Mouse (Mus musculus): ENCODE data around the gene Galnt14. TPM values are rescaled to one million over a fixed set of nuclear protein-coding genes. Genes with fewer than 3 reads are reported as not detected.

Galnt14 gene
- total and polyA plus RNA-seq, 3 experiments: 0.08 TPM; not detected in 2

GRCm38 (mm10) chr17:73518359-73518758 is 191.9 kb downstream of the Galnt14 start:
- H3K4me1 ChIP-seq (ENCODE audit: control insufficient read depth, insufficient read depth, low read length): no peaks in the 10 kb centered on the region; the same call in 1 of the 2 replicates
- H3K4me3 ChIP-seq: no peak overlapping the region
- WGBS: 72% methylated on average over 1 of the region's 1 CpGs
- H3K27ac ChIP-seq: no peak overlapping the region
- intact Hi-C loops (cut with DNase I): no loop called here
- H3K36me3 ChIP-seq (ENCODE audit: control insufficient read depth, insufficient read depth, low read length): no peaks in the 10 kb centered on the region
- no peak for DNase-seq
- TF ChIP-seq POLR2A (IDR thresholded peaks at IDR 0.05; ENCODE audit: insufficient read depth, low read depth, low read length) (no peak), CTCF (IDR thresholded peaks at IDR 0.05) (no peak), EP300 (IDR thresholded peaks at IDR 0.05; ENCODE audit: insufficient read depth, low read depth, low read length) (no peak)
- no peaks in the 10 kb centered on the region for H3K79me2 ChIP-seq (replicated peaks; ENCODE audit: control insufficient read depth, insufficient read depth, low read length)
- H3K27me3 ChIP-seq (ENCODE audit: control insufficient read depth, insufficient read depth, low read length): no peaks in the 10 kb centered on the region
- no peak overlapping the region for H3K9ac ChIP-seq (ENCODE audit: low read depth, low read length)

- no peaks in the 10 kb centered on the region; the same call in 1 of the 2 replicates for H3K4me1 ChIP-seq (ENCODE audit: control insufficient read depth, insufficient read depth, low read length)
- no peaks in the 10 kb centered on the region for H3K36me3 ChIP-seq (ENCODE audit: control insufficient read depth, insufficient read depth, low read length)
- H3K79me2 ChIP-seq (replicated peaks; ENCODE audit: control insufficient read depth, insufficient read depth, low read length): no peaks in the 10 kb centered on the region
- intact Hi-C loops (cut with DNase I): no loop called here
- no peak overlapping the region for H3K9ac ChIP-seq (ENCODE audit: low read depth, low read length)
- WGBS: 79% methylated on average over 3 of the region's 3 CpGs
- no peak overlapping the region for H3K27ac ChIP-seq
- no peak overlapping the region for H3K4me3 ChIP-seq
- H3K27me3 ChIP-seq (ENCODE audit: control insufficient read depth, insufficient read depth, low read length): no peaks in the 10 kb centered on the region
- TF ChIP-seq EP300 (IDR thresholded peaks at IDR 0.05; ENCODE audit: insufficient read depth, low read depth, low read length): no peak
- TF ChIP-seq CTCF (IDR thresholded peaks at IDR 0.05): no peak
- TF ChIP-seq POLR2A (IDR thresholded peaks at IDR 0.05; ENCODE audit: insufficient read depth, low read depth, low read length): no peak
- no peak for DNase-seq
These were observed 194.7 kb downstream of the Galnt14 start for GRCm38 (mm10) chr17:73515506-73515905.

DNA sequence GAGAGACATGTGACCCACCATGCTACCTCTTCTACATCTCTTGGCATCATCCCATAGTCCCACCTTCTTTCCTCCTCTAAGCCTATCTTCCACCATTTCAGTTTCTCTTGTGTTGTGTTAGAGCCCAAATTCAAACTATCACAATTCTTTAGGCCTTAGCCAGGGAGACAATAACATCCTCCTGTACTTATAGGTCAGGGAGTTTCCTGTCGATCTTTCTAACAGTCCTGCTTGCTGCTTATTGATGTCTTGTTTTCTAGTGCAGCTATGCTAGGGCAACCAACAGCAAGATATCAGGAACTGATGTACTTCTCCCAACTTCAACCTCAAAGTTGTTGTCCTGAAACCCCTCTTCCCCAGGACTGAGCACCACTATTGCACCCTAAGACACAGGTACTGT is 195.4 kb downstream of the Galnt14 start:
- intact Hi-C loops (cut with DNase I): no loop called here
- 71% methylated on average over 1 of the region's 1 CpGs for WGBS

GRCm38 (mm10) chr17:73514258-73514657 is 196.0 kb downstream of the Galnt14 start:
- Histone ChIP-seq H3K4me3 (no peak overlapping the region), H3K36me3 (ENCODE audit: control insufficient read depth, insufficient read depth, low read length) (no peaks in the 10 kb centered on the region), H3K27ac (no peak overlapping the region), H3K79me2 (replicated peaks; ENCODE audit: control insufficient read depth, insufficient read depth, low read length) (no peaks in the 10 kb centered on the region), H3K27me3 (ENCODE audit: control insufficient read depth, insufficient read depth, low read length) (no peaks in the 10 kb centered on the region), H3K9ac (ENCODE audit: low read depth, low read length) (no peak overlapping the region), H3K4me1 (ENCODE audit: control insufficient read depth, insufficient read depth, low read length) (no peaks in the 10 kb centered on the region; the same call in 1 of the 2 replicates)
- DNase-seq: no peak
- intact Hi-C loops (cut with DNase I): no loop called here
- WGBS: 82% methylated on average over 4 of the region's 4 CpGs
- TF ChIP-seq CTCF (IDR thresholded peaks at IDR 0.05): no peak
- no peak for TF ChIP-seq EP300 (IDR thresholded peaks at IDR 0.05; ENCODE audit: insufficient read depth, low read depth, low read length)
- no peak for TF ChIP-seq POLR2A (IDR thresholded peaks at IDR 0.05; ENCODE audit: insufficient read depth, low read depth, low read length)

More for the DNA sequence above, 195.4 kb downstream of the Galnt14 start:
- Histone ChIP-seq H3K79me2 (replicated peaks; ENCODE audit: control insufficient read depth, insufficient read depth, low read length) (no peaks in the 10 kb centered on the region), H3K36me3 (ENCODE audit: control insufficient read depth, insufficient read depth, low read length) (no peaks in the 10 kb centered on the region), H3K27ac (no peak overlapping the region), H3K27me3 (ENCODE audit: control insufficient read depth, insufficient read depth, low read length) (no peaks in the 10 kb centered on the region), H3K4me1 (ENCODE audit: control insufficient read depth, insufficient read depth, low read length) (no peaks in the 10 kb centered on the region; the same call in 1 of the 2 replicates), H3K4me3 (no peak overlapping the region), H3K9ac (ENCODE audit: low read depth, low read length) (no peak overlapping the region)
- TF ChIP-seq POLR2A (IDR thresholded peaks at IDR 0.05; ENCODE audit: insufficient read depth, low read depth, low read length): no peak
- DNase-seq: no peak

- no peak overlapping the region for H3K4me3 ChIP-seq
- DNase-seq: no peak
- no peaks in the 10 kb centered on the region for H3K79me2 ChIP-seq (replicated peaks; ENCODE audit: control insufficient read depth, insufficient read depth, low read length)
- no peaks in the 10 kb centered on the region for H3K27me3 ChIP-seq (ENCODE audit: control insufficient read depth, insufficient read depth, low read length)
- WGBS: 67% methylated on average over 5 of the region's 5 CpGs
- no peak overlapping the region for H3K27ac ChIP-seq
- no peak overlapping the region for H3K9ac ChIP-seq (ENCODE audit: low read depth, low read length)
- H3K36me3 ChIP-seq (ENCODE audit: control insufficient read depth, insufficient read depth, low read length): no peaks in the 10 kb centered on the region
- no peak for TF ChIP-seq EP300 (IDR thresholded peaks at IDR 0.05; ENCODE audit: insufficient read depth, low read depth, low read length)
- no peak for TF ChIP-seq CTCF (IDR thresholded peaks at IDR 0.05)
- TF ChIP-seq POLR2A (IDR thresholded peaks at IDR 0.05; ENCODE audit: insufficient read depth, low read depth, low read length): no peak
- H3K4me1 ChIP-seq (ENCODE audit: control insufficient read depth, insufficient read depth, low read length): no peaks in the 10 kb centered on the region
- intact Hi-C loops (cut with DNase I): no loop called here
These were observed 197.4 kb downstream of the Galnt14 start for GRCm38 (mm10) chr17:73512844-73513243.

- Histone ChIP-seq H3K9ac (ENCODE audit: low read depth, low read length) (no peak overlapping the region), H3K79me2 (replicated peaks; ENCODE audit: control insufficient read depth, insufficient read depth, low read length) (no peaks in the 10 kb centered on the region), H3K4me1 (ENCODE audit: control insufficient read depth, insufficient read depth, low read length) (no peaks in the 10 kb centered on the region), H3K36me3 (ENCODE audit: control insufficient read depth, insufficient read depth, low read length) (no peaks in the 10 kb centered on the region), H3K27me3 (ENCODE audit: control insufficient read depth, insufficient read depth, low read length) (no peaks in the 10 kb centered on the region), H3K4me3 (no peak overlapping the region), H3K27ac (no peak overlapping the region)
- intact Hi-C loops (cut with DNase I): no loop called here
- TF ChIP-seq POLR2A (IDR thresholded peaks at IDR 0.05; ENCODE audit: insufficient read depth, low read depth, low read length) (no peak), CTCF (IDR thresholded peaks at IDR 0.05) (no peak), EP300 (IDR thresholded peaks at IDR 0.05; ENCODE audit: insufficient read depth, low read depth, low read length) (no peak)
- DNase-seq: no peak
- WGBS: 80% methylated on average over 13 of the region's 13 CpGs
These were observed 202.3 kb downstream of the Galnt14 start for GRCm38 (mm10) chr17:73507804-73508535.
